Mouse (Mus musculus): ENCODE measurements around the gene Tcp11l2.

DNA sequence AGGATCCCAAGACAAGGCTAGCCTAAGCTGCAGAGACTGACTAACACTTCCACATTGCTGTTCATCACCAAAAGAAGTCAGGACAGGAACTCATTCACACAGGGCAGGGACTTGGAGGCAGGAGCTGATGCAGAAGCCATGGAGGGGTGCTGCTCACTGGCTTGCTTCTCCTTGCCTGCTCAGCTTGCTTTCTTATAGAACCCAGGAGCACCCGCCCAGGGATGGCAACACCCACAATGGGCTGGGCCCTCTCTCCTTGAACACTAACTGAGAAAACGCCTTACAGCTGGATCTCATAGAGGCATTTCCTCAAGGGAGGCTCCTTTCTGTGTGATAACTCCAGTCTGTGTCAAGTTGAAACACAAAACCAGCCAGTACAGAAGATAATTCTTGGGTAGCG, 38.6 kb downstream of the Tcp11l2 start:
- TF ChIP-seq GATA1 (IDR thresholded peaks at IDR 0.05; ENCODE audit: borderline replicate concordance, low read length) (no peak), FLI1 (IDR thresholded peaks at IDR 0.05; ENCODE audit: low read length) (no peak)
